In the genomic region with DNA sequence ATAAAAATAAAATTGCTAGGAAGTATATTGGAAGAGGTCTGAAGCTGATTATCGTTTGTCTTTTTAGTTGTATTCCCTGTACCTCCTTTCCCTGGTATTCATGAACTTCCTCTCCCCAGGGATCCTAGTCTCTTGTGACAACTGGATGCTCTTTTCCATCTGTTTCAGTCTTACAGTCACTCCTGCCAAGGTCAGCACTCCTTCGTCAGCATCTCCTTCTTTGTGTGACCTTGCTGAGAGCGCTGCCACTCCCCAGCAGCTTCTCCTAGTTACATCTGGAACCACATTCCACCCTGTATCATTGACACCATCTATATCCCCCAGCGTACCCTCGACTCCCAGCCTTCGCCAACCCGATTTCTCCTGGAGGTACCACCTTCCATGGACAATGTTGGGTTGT, we compare ENCODE assay signal across 12 mouse cellular contexts. TPM values are rescaled to one million over a fixed set of nuclear protein-coding genes. Genes with fewer than 3 reads are reported as not detected.
DNase-seq lines count a peak whose midpoint lies in the region; ATAC-seq and TF ChIP-seq lines count a peak whose summit lies in the region.
"Had no signal": no experiment of that assay in that cellular context is flagged by ENCODE, and none has a peak within 500 bp of the region (broad histone marks: within the 10 kb centered on the region; RNA-seq: fewer than 3 reads in every experiment).

No protein-coding gene starts in this region.

- no peaks in the 10 kb centered on the region for H3K36me3 ChIP-seq in heart, embryonic 13.5 days
- no peaks in the 10 kb centered on the region for H3K36me3 ChIP-seq in kidney, postnatal 0 days (ENCODE audit: insufficient read depth, low read length)
- H3K36me3 ChIP-seq in ES-Bruce4 (ENCODE audit: control insufficient read depth, insufficient read depth, low read length, poor library complexity, severe bottlenecking), result no peaks in the 10 kb centered on the region; the same call in 1 of the 2 replicates
- no peaks in the 10 kb centered on the region for H3K36me3 ChIP-seq in liver, embryonic 14.5 days (replicated peaks; ENCODE audit: control insufficient read depth, insufficient read depth, low read depth)
- H3K36me3 ChIP-seq: hindbrain, embryonic 12.5 days had no signal

- ATAC-seq in heart, embryonic 13.5 days (ENCODE audit: extremely low read depth, insufficient number of reproducible peaks, low FRiP score, low TSS enrichment), result no peak
- no peak for ATAC-seq in kidney, postnatal 0 days (replicated peaks; ENCODE audit: low FRiP score, low read depth)
- ATAC-seq in liver, embryonic 14.5 days (ENCODE audit: insufficient read depth), result no peak

- no peaks in the 10 kb centered on the region for H3K27me3 ChIP-seq in heart, embryonic 13.5 days (replicated peaks)
- H3K27me3 ChIP-seq in kidney, postnatal 0 days (ENCODE audit: insufficient read depth, low read length), result no peaks in the 10 kb centered on the region
- no peaks in the 10 kb centered on the region for H3K27me3 ChIP-seq in ES-Bruce4 (ENCODE audit: control insufficient read depth, insufficient read depth, low read length, poor library complexity, severe bottlenecking)
- H3K27me3 ChIP-seq in liver, embryonic 14.5 days (ENCODE audit: control insufficient read depth, insufficient read depth, low read length), result no peaks in the 10 kb centered on the region
- H3K27me3 ChIP-seq: hindbrain, embryonic 12.5 days had no signal

- no peaks in the 10 kb centered on the region for H3K9me3 ChIP-seq in heart, embryonic 13.5 days
- no peaks in the 10 kb centered on the region for H3K9me3 ChIP-seq in kidney, postnatal 0 days (replicated peaks; ENCODE audit: low read length)
- peaks cover 2% of the 10 kb centered on the region; the same call in 1 of the 2 replicates for H3K9me3 ChIP-seq in ES-Bruce4 (replicated peaks; ENCODE audit: control insufficient read depth, insufficient read depth, low read length, poor library complexity, severe bottlenecking)
- no peaks in the 10 kb centered on the region for H3K9me3 ChIP-seq in liver, embryonic 14.5 days (ENCODE audit: control insufficient read depth, low read length)
- H3K9me3 ChIP-seq: hindbrain, embryonic 12.5 days had no signal

- H3K9ac ChIP-seq in heart, embryonic 13.5 days, result no peak overlapping the region
- no peak overlapping the region for H3K9ac ChIP-seq in kidney, postnatal 0 days (ENCODE audit: low read depth, low read length)
- H3K9ac ChIP-seq in ES-Bruce4 (ENCODE audit: low read depth, poor library complexity, severe bottlenecking), result no peak overlapping the region
- no peak overlapping the region for H3K9ac ChIP-seq in liver, embryonic 14.5 days (replicated peaks)
- H3K9ac ChIP-seq: hindbrain, embryonic 12.5 days had no signal

- no peak for TF ChIP-seq CTCF in kidney, postnatal 0 days (IDR thresholded peaks at IDR 0.05; ENCODE audit: low read depth)
- TF ChIP-seq CTCF in ES-Bruce4 (IDR thresholded peaks at IDR 0.05; ENCODE audit: low read depth, low read length), result no peak
- TF ChIP-seq CTCF in liver, embryonic 14.5 days (IDR thresholded peaks at IDR 0.05; ENCODE audit: low read depth), result no peak

- peaks cover 5% of the 10 kb centered on the region for H3K4me1 ChIP-seq in heart, embryonic 13.5 days
- H3K4me1 ChIP-seq in kidney, postnatal 0 days (replicated peaks; ENCODE audit: insufficient read depth, low read length), result no peaks in the 10 kb centered on the region; the same call in 1 of the 2 replicates
- peaks cover 10% of the 10 kb centered on the region for H3K4me1 ChIP-seq in ES-Bruce4 (ENCODE audit: control insufficient read depth, insufficient read depth, low read length)
- no peaks in the 10 kb centered on the region for H3K4me1 ChIP-seq in liver, embryonic 14.5 days (replicated peaks; ENCODE audit: control insufficient read depth in 2 of 2, insufficient read depth in 2 of 2, low read length in 1 of 2)
- H3K4me1 ChIP-seq: hindbrain, embryonic 12.5 days had no signal

- no peak for DNase-seq in heart, adult 9 months (ENCODE audit: low spot score in 2 of 2)
- no peak for DNase-seq in kidney, postnatal 0 days (ENCODE audit: low spot score)
- no peak for DNase-seq in kidney, postnatal 36 days
- no peak for DNase-seq in liver, embryonic 14.5 days (ENCODE audit: low read depth in 3 of 3, low spot score in 3 of 3)
- DNase-seq in embryo, embryonic 10.5 days (ENCODE audit: low spot score), result no peak
- no peak for DNase-seq in cerebellum, adult 9-10 months
- DNase-seq: cerebellum, adult 11-12 months; lung, adult 2 months; midbrain, embryonic 14.5 days had no signal

- 0 out of 2 replicates have a peak, but pooled peaks have one; percentile 55 for TF ChIP-seq EP300 in ES-Bruce4 (IDR thresholded peaks at IDR 0.05; ENCODE audit: insufficient read depth, low read depth, low read length)
- TF ChIP-seq EP300 in liver, embryonic 14.5 days (IDR thresholded peaks at IDR 0.05; ENCODE audit: low read depth), result no peak

- peak overlapping the region; percentile 53 for H3K4me2 ChIP-seq in heart, embryonic 13.5 days
- H3K4me2 ChIP-seq in kidney, postnatal 0 days (ENCODE audit: low read length), result peak overlapping the region; percentile 26
- 0 out of 2 replicates have a peak overlapping the region, but pooled peaks have one; percentile 6 for H3K4me2 ChIP-seq in liver, embryonic 14.5 days (ENCODE audit: low read depth)
- H3K4me2 ChIP-seq: hindbrain, embryonic 12.5 days had no signal

- 35% methylated on average over 7 of the region's 7 CpGs for WGBS in heart, embryonic 13.5 days
- 61% methylated on average over 7 of the region's 7 CpGs for WGBS in kidney, postnatal 0 days
- WGBS in liver, embryonic 14.5 days (ENCODE audit: insufficient replicate concordance), result 31% methylated on average over 7 of the region's 7 CpGs

- H3K27ac ChIP-seq in heart, embryonic 13.5 days (replicated peaks), result no peak overlapping the region
- H3K27ac ChIP-seq in kidney, postnatal 0 days, result no peak overlapping the region
- peak overlapping the region; percentile 88 for H3K27ac ChIP-seq in ES-Bruce4 (ENCODE audit: insufficient read depth, low read length)
- no peak overlapping the region for H3K27ac ChIP-seq in liver, embryonic 14.5 days
- H3K27ac ChIP-seq: hindbrain, embryonic 12.5 days had no signal

- no peak for TF ChIP-seq POLR2A in ES-Bruce4 (IDR thresholded peaks at IDR 0.05; ENCODE audit: insufficient read depth, low read length)

- peak overlapping the region; percentile 25 for H3K4me3 ChIP-seq in heart, embryonic 13.5 days
- H3K4me3 ChIP-seq in kidney, postnatal 0 days (replicated peaks; ENCODE audit: low read depth, low read length), result no peak overlapping the region
- no peak overlapping the region; the same call in 1 of the 2 replicates for H3K4me3 ChIP-seq in ES-Bruce4 (ENCODE audit: low read depth, low read length)
- no peak overlapping the region for H3K4me3 ChIP-seq in liver, embryonic 14.5 days (ENCODE audit: insufficient read depth in 1 of 2, low read depth in 2 of 2, low read length in 2 of 2)
- H3K4me3 ChIP-seq: hindbrain, embryonic 12.5 days had no signal

RNA-seq across cellular contexts. Expression of a gene that starts 49.7 kb away (rescaled TPM):
- polyA plus RNA-seq in heart, embryonic 13.5 days (2015; fragmentation: Nextera tagmentation; extraction: Ambion mirVana), result 32.0 and 35.8 TPM in 2 replicates
- polyA plus RNA-seq in kidney, postnatal 0 days (2015; fragmentation: Nextera tagmentation; extraction: Ambion mirVana), result 25.5 and 36.0 TPM in 2 replicates
- 107 and 116 TPM in 2 replicates for polyA plus RNA-seq in ES-Bruce4 (2011; ENCODE audit: insufficient read depth, insufficient read length, low read depth, missing spikeins)
- 1.3 and 1.8 TPM in 2 replicates for polyA plus RNA-seq in liver, embryonic 14.5 days (2012; rRNA removed)
- 3.4 TPM in 2 replicates for polyA plus RNA-seq in liver, embryonic 14.5 days (2014; fragmentation: Nextera tagmentation; extraction: Ambion mirVana)
